Comparison of ENCODE assay signal across 8 mouse cellular contexts in genomic region chr7:73559170-73559852, GRCm38 (mm10). TPM values are rescaled to one million over a fixed set of nuclear protein-coding genes. Genes with fewer than 3 reads are reported as not detected.
DNase-seq lines count a peak whose midpoint lies in the region; ATAC-seq and TF ChIP-seq lines count a peak whose summit lies in the region.

No protein-coding gene starts in this region.

- peak overlapping the region; percentile 67 to 73 for H3K4me3 ChIP-seq in MEL (ENCODE audit: control insufficient read depth in 1 of 2, insufficient read depth in 1 of 2, low read depth in 2 of 2, low read length in 2 of 2)
- H3K4me3 ChIP-seq in heart, embryonic 14.5 days (ENCODE audit: control insufficient read depth in 1 of 2, insufficient read depth in 1 of 2, low read depth in 1 of 2, low read length in 2 of 2): peak overlapping the region; percentile 77 to 100
- peak overlapping the region; percentile 99 for H3K4me3 ChIP-seq in liver, embryonic 15.5 days (replicated peaks)

- peaks cover 15 to 29% of the 10 kb centered on the region in 2 experiments for H3K36me3 ChIP-seq in MEL (ENCODE audit: control insufficient read depth in 1 of 2, insufficient read depth in 2 of 2, low read length in 2 of 2)
- H3K36me3 ChIP-seq in heart, embryonic 14.5 days (ENCODE audit: control insufficient read depth, insufficient read depth, low read length): 0 out of 2 replicates have a peak, but pooled peaks cover 2% of the 10 kb centered on the region
- no peaks in the 10 kb centered on the region for H3K36me3 ChIP-seq in liver, embryonic 15.5 days (replicated peaks)

- intact Hi-C loops in left cerebral cortex, postnatal 36 days (cut with DNase I): loop anchor here (5.0 kb wide), 1 partner anchor 33 kb away; no protein-coding TSS in a partner anchor

- TF ChIP-seq RAD21 in MEL (IDR thresholded peaks at IDR 0.05; ENCODE audit: low read depth, low read length): no peak

- 16% methylated on average over 8 of the region's 8 CpGs for WGBS in heart, embryonic 14.5 days
- WGBS in liver, embryonic 15.5 days (ENCODE audit: insufficient replicate concordance): 8% methylated on average over 8 of the region's 8 CpGs

- DNase-seq in A20 (ENCODE audit: low read depth, low spot score) (peak; percentile 52), MEL (ENCODE audit: low read depth, low spot score) (peak; percentile 64)
- DNase-seq in yolk sac, embryonic 10.5 days (ENCODE audit: low spot score): peak; percentile 11
- no peak for DNase-seq in Muller cell, postnatal 12 days (ENCODE audit: inconsistent ontology term)
- DNase-seq in left cerebral cortex, postnatal 36 days (ENCODE audit: low spot score in 2 of 2): no peak
- no peak for DNase-seq in layer of hippocampus, postnatal 25 days (ENCODE audit: extremely low spot score in 1 of 2, low spot score in 1 of 2)

- H3K4me2 ChIP-seq in heart, embryonic 14.5 days (ENCODE audit: low read length): peak overlapping the region; percentile 84
- peak overlapping the region; percentile 76 for H3K4me2 ChIP-seq in liver, embryonic 15.5 days

- H3K9me3 ChIP-seq in MEL (replicated peaks; ENCODE audit: insufficient read depth, low read length): no peaks in the 10 kb centered on the region
- no peaks in the 10 kb centered on the region for H3K9me3 ChIP-seq in heart, embryonic 14.5 days (ENCODE audit: control insufficient read depth, low read length)
- no peaks in the 10 kb centered on the region for H3K9me3 ChIP-seq in liver, embryonic 15.5 days (replicated peaks)

- TF ChIP-seq CTCF in MEL (IDR thresholded peaks at IDR 0.05 in 2 of 3, conservative IDR thresholded peaks at IDR 0.05 in 1 of 3; ENCODE audit: control insufficient read depth in 1 of 3, insufficient read depth in 1 of 3, low read depth in 2 of 3, low read length in 3 of 3, poor library complexity in 1 of 3, severe bottlenecking in 1 of 3): no peak

- peak overlapping the region; percentile 91 for H3K27ac ChIP-seq in MEL (ENCODE audit: control insufficient read depth, low read depth, low read length)
- peak overlapping the region; percentile 99 to 100 for H3K27ac ChIP-seq in heart, embryonic 14.5 days (replicated peaks in 1 of 2; ENCODE audit: control insufficient read depth in 1 of 2, insufficient read depth in 1 of 2, low read depth in 2 of 2, low read length in 2 of 2)
- H3K27ac ChIP-seq in liver, embryonic 15.5 days (replicated peaks): peak overlapping the region; percentile 93

- peak in 1 of 2 experiments; percentile 10; a peak in 1 of 4 replicates for TF ChIP-seq EP300 in MEL (IDR thresholded peaks at IDR 0.05; ENCODE audit: low read depth in 1 of 2, low read length in 2 of 2)

- H3K79me2 ChIP-seq in MEL (ENCODE audit: control insufficient read depth, insufficient read depth, low read length, poor library complexity): peaks cover 27% of the 10 kb centered on the region

- H3K27me3 ChIP-seq in MEL (ENCODE audit: control insufficient read depth in 1 of 2, insufficient read depth in 2 of 2, low read length in 2 of 2): no peaks in the 10 kb centered on the region
- H3K27me3 ChIP-seq in heart, embryonic 14.5 days (ENCODE audit: control insufficient read depth, insufficient read depth, low read length): no peaks in the 10 kb centered on the region
- H3K27me3 ChIP-seq in liver, embryonic 15.5 days: no peaks in the 10 kb centered on the region

- no peak for ATAC-seq in heart, embryonic 14.5 days (ENCODE audit: insufficient number of reproducible peaks, insufficient read depth, low FRiP score, low read depth)
- no peak for ATAC-seq in liver, embryonic 15.5 days (ENCODE audit: insufficient read depth)

- H3K4me1 ChIP-seq in MEL (ENCODE audit: control insufficient read depth in 1 of 2, insufficient read depth in 2 of 2, low read length in 2 of 2): peaks cover 13 to 20% of the 10 kb centered on the region in 2 experiments
- peaks cover 9 to 13% of the 10 kb centered on the region in 2 experiments for H3K4me1 ChIP-seq in heart, embryonic 14.5 days (ENCODE audit: control insufficient read depth in 2 of 2, insufficient read depth in 2 of 2, low read length in 2 of 2)
- H3K4me1 ChIP-seq in liver, embryonic 15.5 days (replicated peaks): peaks cover 29% of the 10 kb centered on the region

- TF ChIP-seq POLR2A in MEL (IDR thresholded peaks at IDR 0.05; ENCODE audit: control insufficient read depth in 1 of 2, insufficient read depth in 1 of 2, low read depth in 1 of 2, low read length in 2 of 2, poor library complexity in 1 of 2): no peak; a peak in 1 of 4 replicates

- peak overlapping the region; percentile 76 for H3K9ac ChIP-seq in MEL (ENCODE audit: control insufficient read depth, low read depth, low read length, poor library complexity, severe bottlenecking)
- peak overlapping the region; percentile 93 for H3K9ac ChIP-seq in heart, embryonic 14.5 days (ENCODE audit: low read length)
- H3K9ac ChIP-seq in liver, embryonic 15.5 days: peak overlapping the region; percentile 80

TF ChIP-seq in MEL, 35 proteins besides CTCF, POLR2A, EP300 and RAD21:
- TF ChIP-seq ZMIZ1 (IDR thresholded peaks at IDR 0.05; ENCODE audit: low read depth, low read length): no peak
- TF ChIP-seq MXI1 (IDR thresholded peaks at IDR 0.05; ENCODE audit: low read depth, low read length): peak; percentile 28; the same call in 1 of the 2 replicates
- TF ChIP-seq MYB (IDR thresholded peaks at IDR 0.05; ENCODE audit: low read depth, low read length): no peak
- TF ChIP-seq POLR2AphosphoS5 (IDR thresholded peaks at IDR 0.05; ENCODE audit: borderline replicate concordance, low read depth, low read length): no peak
- TF ChIP-seq RCOR1 (IDR thresholded peaks at IDR 0.05; ENCODE audit: low read depth, low read length): peak; percentile 10; the same call in 1 of the 2 replicates
- TF ChIP-seq SIN3A (IDR thresholded peaks at IDR 0.05; ENCODE audit: low read length): peak; percentile 27; the same call in 1 of the 2 replicates
- TF ChIP-seq UBTF (IDR thresholded peaks at IDR 0.05; ENCODE audit: borderline replicate concordance, insufficient read depth, low read depth, low read length): no peak
- no peak for TF ChIP-seq HCFC1 (IDR thresholded peaks at IDR 0.05; ENCODE audit: low read depth, low read length)

RNA-seq across cellular contexts. Expression of gene Chd2, which starts 17.7 kb away (rescaled TPM):
- 9.9 and 16.9 TPM in 2 replicates for total RNA-seq in MEL (2012; rRNA removed)
- 100 to 1,000 TPM in 1 of 2 experiments, 10 to 100 TPM in 1; 21.4 to 275 TPM for polyA plus RNA-seq in MEL (2012; ENCODE audit: insufficient read depth in 1 of 2, insufficient read length in 2 of 2, low read depth in 1 of 2, low replicate concordance in 2 of 2, missing spikeins in 1 of 2)
- 46.9 and 53.0 TPM in 2 replicates for polyA plus RNA-seq in heart, embryonic 14.5 days (2014; fragmentation: Nextera tagmentation; extraction: Ambion mirVana)
- 20.1 and 22.1 TPM in 2 replicates for polyA plus RNA-seq in liver, embryonic 15.5 days (2015; fragmentation: Nextera tagmentation; extraction: Ambion mirVana)
- total RNA-seq in left cerebral cortex, postnatal 36 days (2021): 10 to 100 TPM; 35.8 to 59.8 TPM
- total RNA-seq in layer of hippocampus, postnatal 25 days (2021): 10 to 100 TPM; 44.2 to 53.1 TPM

Comparison
In these comparisons a context has a peak if more than half of its experiments do, and no peak if none do; other contexts are left out.
1. DNase-seq: peak in A20 (single experiment), MEL (single experiment) and yolk sac, embryonic 10.5 days (single experiment); none in Muller cell, postnatal 12 days (single experiment), left cerebral cortex, postnatal 36 days (0 of 2) and layer of hippocampus, postnatal 25 days (0 of 2).
2. Peak in every context shown above with its lines, with median percentiles within 50 percentile points of each other: H3K27ac ChIP-seq, H3K4me3 ChIP-seq and H3K9ac ChIP-seq.